Mouse (Mus musculus): Measurements from ENCODE around the gene Alk. TPM values are rescaled to one million over a fixed set of nuclear protein-coding genes. Genes with fewer than 3 reads are reported as not detected.
"Not testable (repeated sequence)": the region's sequence is repeated elsewhere in the genome, so short reads cannot be mapped to it uniquely, and the experiment has no call there.

The Alk gene
- total RNA-seq, 1 experiment from 2014 or later = not detected

GRCm38 (mm10) chr17:72546274-72546673, 58.2 kb downstream of the Alk start:
- no peak for ATAC-seq (ENCODE audit: extremely low read depth, insufficient number of reproducible peaks, low FRiP score, poor library complexity, severe bottlenecking)

GRCm38 (mm10) chr17:72535304-72535703, 69.1 kb downstream of the Alk start:
- no peak for ATAC-seq (ENCODE audit: extremely low read depth, insufficient number of reproducible peaks, low FRiP score, poor library complexity, severe bottlenecking)

GRCm38 (mm10) chr17:72532266-72532665, 72.2 kb downstream of the Alk start:
- no peak for ATAC-seq (ENCODE audit: extremely low read depth, insufficient number of reproducible peaks, low FRiP score, poor library complexity, severe bottlenecking)

- ATAC-seq (ENCODE audit: extremely low read depth, insufficient number of reproducible peaks, low FRiP score, poor library complexity, severe bottlenecking) = no peak
These were observed 75.9 kb downstream of the Alk start for GRCm38 (mm10) chr17:72528481-72528880.

- ATAC-seq (ENCODE audit: extremely low read depth, insufficient number of reproducible peaks, low FRiP score, poor library complexity, severe bottlenecking) = no peak
These were observed 76.9 kb downstream of the Alk start for GRCm38 (mm10) chr17:72527481-72527880.

- ATAC-seq (ENCODE audit: extremely low read depth, insufficient number of reproducible peaks, low FRiP score, poor library complexity, severe bottlenecking) = no peak
These were observed 78.1 kb downstream of the Alk start for GRCm38 (mm10) chr17:72526356-72526755.

GRCm38 (mm10) chr17:72524839-72525238, 79.6 kb downstream of the Alk start:
- no peak for ATAC-seq (ENCODE audit: extremely low read depth, insufficient number of reproducible peaks, low FRiP score, poor library complexity, severe bottlenecking)

- ATAC-seq (ENCODE audit: extremely low read depth, insufficient number of reproducible peaks, low FRiP score, poor library complexity, severe bottlenecking) = no peak
These were observed 81.4 kb downstream of the Alk start for GRCm38 (mm10) chr17:72523006-72523405.

GRCm38 (mm10) chr17:72522381-72522780, 82.0 kb downstream of the Alk start:
- ATAC-seq (ENCODE audit: extremely low read depth, insufficient number of reproducible peaks, low FRiP score, poor library complexity, severe bottlenecking) = no peak

GRCm38 (mm10) chr17:72521353-72521752, 83.1 kb downstream of the Alk start:
- ATAC-seq (ENCODE audit: extremely low read depth, insufficient number of reproducible peaks, low FRiP score, poor library complexity, severe bottlenecking) = no peak

GRCm38 (mm10) chr17:72510746-72511145, 93.7 kb downstream of the Alk start:
- no peak for ATAC-seq (ENCODE audit: extremely low read depth, insufficient number of reproducible peaks, low FRiP score, poor library complexity, severe bottlenecking)

- ATAC-seq (ENCODE audit: extremely low read depth, insufficient number of reproducible peaks, low FRiP score, poor library complexity, severe bottlenecking) = no peak
These were observed 95.6 kb downstream of the Alk start for GRCm38 (mm10) chr17:72508678-72509394.

GRCm38 (mm10) chr17:72505213-72505612, 99.2 kb downstream of the Alk start:
- ATAC-seq (ENCODE audit: extremely low read depth, insufficient number of reproducible peaks, low FRiP score, poor library complexity, severe bottlenecking) = no peak

- ATAC-seq (ENCODE audit: extremely low read depth, insufficient number of reproducible peaks, low FRiP score, poor library complexity, severe bottlenecking) = no peak
These were observed 99.8 kb downstream of the Alk start for GRCm38 (mm10) chr17:72504581-72504980.

GRCm38 (mm10) chr17:72495395-72495794, 109.0 kb downstream of the Alk start:
- no peak for ATAC-seq (ENCODE audit: extremely low read depth, insufficient number of reproducible peaks, low FRiP score, poor library complexity, severe bottlenecking)

- ATAC-seq (ENCODE audit: extremely low read depth, insufficient number of reproducible peaks, low FRiP score, poor library complexity, severe bottlenecking) = no peak
These were observed 118.8 kb downstream of the Alk start for GRCm38 (mm10) chr17:72485623-72486022.

GRCm38 (mm10) chr17:72479260-72479659, 125.2 kb downstream of the Alk start:
- not testable (repeated sequence) for ATAC-seq (ENCODE audit: extremely low read depth, insufficient number of reproducible peaks, low FRiP score, poor library complexity, severe bottlenecking)

GRCm38 (mm10) chr17:72477889-72478405, 126.5 kb downstream of the Alk start:
- ATAC-seq (ENCODE audit: extremely low read depth, insufficient number of reproducible peaks, low FRiP score, poor library complexity, severe bottlenecking) = no peak

- ATAC-seq (ENCODE audit: extremely low read depth, insufficient number of reproducible peaks, low FRiP score, poor library complexity, severe bottlenecking) = no peak
These were observed 127.5 kb downstream of the Alk start for GRCm38 (mm10) chr17:72476956-72477355.

- no peak for ATAC-seq (ENCODE audit: extremely low read depth, insufficient number of reproducible peaks, low FRiP score, poor library complexity, severe bottlenecking)
These were observed 130.3 kb downstream of the Alk start for GRCm38 (mm10) chr17:72474166-72474565.

GRCm38 (mm10) chr17:72448477-72448876, 155.9 kb downstream of the Alk start:
- ATAC-seq (ENCODE audit: extremely low read depth, insufficient number of reproducible peaks, low FRiP score, poor library complexity, severe bottlenecking) = no peak

Data from neutrophil, adult 5-6 weeks (primary cell).